Mouse (Mus musculus) spleen, adult 12 weeks (tissue): ENCODE measurements around the gene Frs3.
A peak's percentile ranks its signal among the peaks of the same experiment; 100 is the strongest.

Experiments used
- DNase-seq: peaks from one replicate; pipeline ENCODE4 v3.0.0; 2022; ENCODE audit warnings: low spot score

Frs3 gene

GRCm38 (mm10) chr17:47693671-47694441 is 5.0 kb downstream of the Frs3 start:
- no peak for DNase-seq

GRCm38 (mm10) chr17:47694442-47694502 is 5.4 kb downstream of the Frs3 start, which contains the start of gene Gm21981:
Gm21981 (minus strand) TSS chr17:47694455.
- no peak for DNase-seq

- peak; percentile 90 for DNase-seq
Observed at GRCm38 (mm10) chr17:47694503-47695336, 5.9 kb downstream of the Frs3 start, which contains the start of gene Prickle4. Prickle4 (minus strand) TSS chr17:47694736.

- no peak for DNase-seq
Observed at GRCm38 (mm10) chr17:47695337-47695710, 6.5 kb downstream of the Frs3 start.

GRCm38 (mm10) chr17:47698156-47698555 is 9.3 kb downstream of the Frs3 start:
- no peak for DNase-seq

GRCm38 (mm10) chr17:47699055-47699454 is 10.2 kb downstream of the Frs3 start:
- DNase-seq = no peak

GRCm38 (mm10) chr17:47701793-47702192 is 13.0 kb downstream of the Frs3 start:
- DNase-seq = no peak

GRCm38 (mm10) chr17:47702548-47703345 is 13.9 kb downstream of the Frs3 start:
- DNase-seq = no peak

- no peak for DNase-seq
Observed at GRCm38 (mm10) chr17:47703556-47703955, 14.7 kb downstream of the Frs3 start.

GRCm38 (mm10) chr17:47704692-47705091 is 15.9 kb downstream of the Frs3 start:
- DNase-seq = no peak

GRCm38 (mm10) chr17:47706196-47706595 is 17.4 kb downstream of the Frs3 start:
- DNase-seq = no peak

GRCm38 (mm10) chr17:47707961-47708360 is 19.1 kb downstream of the Frs3 start:
- no peak for DNase-seq

- DNase-seq = no peak
Observed at GRCm38 (mm10) chr17:47708972-47709371, 20.1 kb downstream of the Frs3 start.

- DNase-seq = no peak
Observed at GRCm38 (mm10) chr17:47710036-47710435, 21.2 kb downstream of the Frs3 start.

GRCm38 (mm10) chr17:47711883-47712282 is 23.1 kb downstream of the Frs3 start:
- no peak for DNase-seq

GRCm38 (mm10) chr17:47712889-47713571 is 24.2 kb downstream of the Frs3 start:
- no peak for DNase-seq

- no peak for DNase-seq
Observed at GRCm38 (mm10) chr17:47715037-47715436, 26.2 kb downstream of the Frs3 start.

- DNase-seq = no peak
Observed at GRCm38 (mm10) chr17:47721183-47721582, 32.4 kb downstream of the Frs3 start.

- DNase-seq = no peak
Observed at GRCm38 (mm10) chr17:47726566-47726965, 37.7 kb downstream of the Frs3 start, which contains the start of gene Pgc. Pgc (plus strand) TSS chr17:47726842.

GRCm38 (mm10) chr17:47730633-47731575 is 42.1 kb downstream of the Frs3 start:
- no peak for DNase-seq

GRCm38 (mm10) chr17:47735553-47736100 is 46.8 kb downstream of the Frs3 start:
- DNase-seq = no peak
